Mouse (Mus musculus) cerebellum, adult 2 months (tissue): Measurements from ENCODE around the gene Sox5. TPM values are rescaled to one million over a fixed set of nuclear protein-coding genes. Genes with fewer than 3 reads are reported as not detected.
A peak's percentile ranks its signal among the peaks of the same experiment; 100 is the strongest.

Experiments used
- DNase-seq, 2 experiments: peaks; one replicate each; pipeline ENCODE4 v3.0.0; 2021
- H3K27ac ChIP-seq: fragments of 200-500 bp; 2 replicates; pipeline ENCODE4 v1.5.1; 2012; ENCODE audit warnings: low read length, control low read depth, inconsistent platforms; ENCODE audit not compliant: insufficient read depth
- H3K27me3 ChIP-seq: fragments of 200-500 bp; 2 replicates; pipeline ENCODE4 v1.6.1; 2012; ENCODE audit warnings: inconsistent platforms, mild to moderate bottlenecking, low read length, moderate library complexity; ENCODE audit not compliant: control insufficient read depth, insufficient read depth
- H3K4me1 ChIP-seq: fragments of 200-500 bp; 2 replicates; pipeline ENCODE4 v1.6.1; 2011; ENCODE audit warnings: low read length; ENCODE audit not compliant: control insufficient read depth, insufficient read depth
- H3K4me3 ChIP-seq: fragments of 200-500 bp; replicated peaks from 2 replicates; pipeline ENCODE3; 2011; ENCODE audit warnings: mild to moderate bottlenecking, low read depth, low read length, control low read depth; ENCODE audit not compliant: insufficient read depth
- CTCF ChIP-seq: fragments of 200-500 bp; IDR thresholded peaks from 2 replicates; pipeline ENCODE4 v1.5.1; 2011; ENCODE audit warnings: low read depth, mild to moderate bottlenecking, control low read depth, low read length, moderate library complexity, borderline replicate concordance; ENCODE audit not compliant: insufficient read depth
- POLR2A ChIP-seq: fragments of 200-500 bp; IDR thresholded peaks from 2 replicates; pipeline ENCODE4 v1.6.1; 2011; ENCODE audit warnings: low read length, control low read depth, borderline replicate concordance; ENCODE audit not compliant: insufficient read depth
- WGBS: fragments of 180-500 bp; shearing (Covaris S2); methylation state at CpG from one replicate; pipeline ENCODE4 v1.1.7; 2018; 5-methylcytosine and 5-hydroxymethylcytosine counted together
- polyA plus RNA-seq: library from polyadenylated mRNA; depleted of rRNA; stranded (reverse); fragments of >200 nt; gene quantifications from 2 replicates; pipeline ENCODE4 v1.2.3, GENCODE M21; 2012

Sox5 gene
- polyA plus RNA-seq, 1 experiment, result 13.3 TPM

DNA sequence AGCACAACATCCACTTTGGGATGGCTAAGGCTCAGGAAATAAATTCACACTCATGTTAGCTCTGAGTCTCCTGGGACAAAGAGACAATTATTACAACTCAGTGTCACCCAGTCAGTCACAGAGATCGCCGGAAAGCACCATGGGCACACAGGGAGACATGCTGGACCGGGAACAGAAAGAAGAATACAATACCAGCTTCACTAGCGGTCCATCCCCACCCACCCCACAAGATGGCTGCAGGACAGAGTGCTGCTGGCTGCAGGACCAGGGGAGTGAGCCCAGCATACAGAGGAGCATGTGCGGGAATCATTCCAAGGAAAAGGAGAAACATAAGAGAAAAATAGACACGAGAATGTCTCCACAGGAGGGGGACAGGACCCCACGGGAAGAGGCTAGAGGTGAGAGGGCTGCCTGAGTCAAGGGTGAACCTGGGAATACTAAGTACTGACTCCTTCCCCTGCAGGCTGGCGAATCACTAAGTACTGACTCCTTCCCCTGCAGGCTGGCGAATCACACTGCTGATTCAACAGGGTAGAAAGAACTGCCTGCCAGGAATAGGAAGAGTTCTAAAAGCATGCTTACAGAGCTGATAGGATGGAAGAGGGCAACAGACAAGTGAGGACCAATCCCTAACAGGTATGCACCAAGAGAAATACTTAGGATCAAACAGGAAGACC, 813.9 kb downstream of the Sox5 start:
- H3K27ac ChIP-seq, result no peak overlapping the region
- H3K4me3 ChIP-seq, result no peak overlapping the region
- 34% methylated on average over 9 of the region's 9 CpGs for WGBS
- peak in 1 of 2 experiments; percentile 5 for DNase-seq
- no peaks in the 10 kb centered on the region for H3K27me3 ChIP-seq
- TF ChIP-seq POLR2A (no peak), CTCF (no peak)
- no peaks in the 10 kb centered on the region; the same call in 1 of the 2 replicates for H3K4me1 ChIP-seq

DNA sequence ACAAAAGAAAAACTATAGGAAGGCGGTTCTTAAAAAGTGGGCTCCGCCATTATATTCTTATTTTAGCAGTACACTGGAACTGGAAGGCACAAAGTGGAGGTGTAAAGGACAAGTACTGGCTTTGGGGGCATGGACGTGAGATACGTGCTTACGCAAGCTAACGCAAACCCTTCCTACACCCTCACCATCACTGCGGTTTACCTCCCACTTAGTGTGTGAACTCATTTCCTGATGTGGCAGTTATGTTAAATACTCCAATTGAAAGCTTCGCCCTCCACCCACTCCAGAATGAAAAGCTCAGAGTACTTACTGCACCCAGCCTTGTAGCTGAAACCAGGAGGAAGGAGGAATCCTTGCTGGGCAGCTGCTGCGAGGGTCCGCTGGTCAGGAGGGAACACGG, 821.3 kb downstream of the Sox5 start:
- Histone ChIP-seq H3K4me1 (no peaks in the 10 kb centered on the region), H3K27me3 (no peaks in the 10 kb centered on the region), H3K4me3 (no peak overlapping the region), H3K27ac (no peak overlapping the region)
- TF ChIP-seq POLR2A, result no peak
- TF ChIP-seq CTCF, result no peak
- 95% methylated on average over 11 of the region's 11 CpGs for WGBS
- DNase-seq, result no peak

DNA sequence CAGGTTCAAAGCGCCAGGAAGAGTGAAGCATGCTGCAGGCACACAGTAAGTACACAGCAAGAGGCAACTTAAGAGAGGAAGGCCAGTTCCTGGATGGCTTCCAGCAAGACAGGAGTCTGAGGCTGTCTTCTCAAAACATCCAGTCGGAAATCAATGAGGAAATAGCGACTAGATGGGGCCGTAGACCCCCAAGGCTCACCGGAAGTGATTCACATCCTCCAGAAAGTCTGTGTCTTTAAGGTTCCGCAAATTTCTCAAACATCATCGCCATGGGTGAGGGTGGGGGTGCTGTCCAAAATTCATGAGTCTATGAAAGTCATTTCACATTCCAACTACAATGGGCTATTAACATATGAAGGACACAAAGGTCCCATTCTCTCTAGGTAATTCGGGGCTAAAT, 821.7 kb downstream of the Sox5 start:
- no peak for DNase-seq
- Histone ChIP-seq H3K4me1 (no peaks in the 10 kb centered on the region), H3K27ac (no peak overlapping the region), H3K4me3 (no peak overlapping the region), H3K27me3 (no peaks in the 10 kb centered on the region)
- 84% methylated on average over 8 of the region's 8 CpGs for WGBS
- TF ChIP-seq POLR2A, result no peak
- no peak for TF ChIP-seq CTCF

DNA sequence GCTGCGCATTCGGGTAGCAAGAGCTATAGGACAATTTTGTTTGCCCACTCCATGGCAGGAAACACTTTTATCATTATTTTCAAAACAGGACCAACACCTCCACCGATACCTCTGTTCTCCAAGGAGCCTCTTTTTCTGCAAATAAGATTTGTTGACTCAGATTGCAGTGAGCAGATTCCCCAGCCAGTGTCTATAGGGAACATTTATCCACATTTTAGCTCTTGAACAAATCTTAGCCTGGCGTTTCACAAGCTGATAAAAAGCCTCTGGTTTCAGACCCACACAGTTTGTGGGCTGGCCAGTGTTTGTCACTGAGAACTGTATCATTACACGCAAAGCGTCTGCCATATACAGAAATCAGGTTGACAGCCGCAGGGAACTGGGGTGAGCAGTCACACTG, 823.4 kb downstream of the Sox5 start:
- TF ChIP-seq CTCF (no peak), POLR2A (no peak)

DNA sequence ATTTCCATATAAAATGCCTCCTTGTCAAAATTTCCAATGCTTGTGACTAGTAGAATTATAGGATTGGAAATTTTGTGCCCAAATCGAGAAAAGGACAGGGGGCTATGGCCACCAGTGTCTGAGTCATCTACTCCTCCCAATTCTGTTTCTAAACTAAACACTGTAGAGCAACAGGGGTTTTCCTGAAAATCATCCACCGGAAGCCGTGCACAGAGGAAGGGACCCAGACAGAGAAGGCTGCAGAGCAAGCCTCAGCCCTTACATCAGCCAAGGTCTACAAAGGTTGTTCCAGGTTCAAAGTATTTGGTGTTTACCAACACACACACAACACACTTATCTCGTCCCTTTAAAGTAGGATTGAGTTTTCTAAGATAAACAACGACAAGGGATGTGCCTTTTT, 824.7 kb downstream of the Sox5 start:
- TF ChIP-seq POLR2A (no peak), CTCF (no peak)
- no peak for DNase-seq
- H3K27ac ChIP-seq, result no peak overlapping the region
- no peaks in the 10 kb centered on the region for H3K4me1 ChIP-seq
- H3K4me3 ChIP-seq, result no peak overlapping the region
- H3K27me3 ChIP-seq, result no peaks in the 10 kb centered on the region
- 86% methylated on average over 5 of the region's 5 CpGs for WGBS

More for the DNA sequence above, 823.4 kb downstream of the Sox5 start:
- Histone ChIP-seq H3K27ac (no peak overlapping the region), H3K27me3 (no peaks in the 10 kb centered on the region), H3K4me3 (no peak overlapping the region), H3K4me1 (no peaks in the 10 kb centered on the region)
- 87% methylated on average over 7 of the region's 7 CpGs for WGBS
- no peak for DNase-seq

DNA sequence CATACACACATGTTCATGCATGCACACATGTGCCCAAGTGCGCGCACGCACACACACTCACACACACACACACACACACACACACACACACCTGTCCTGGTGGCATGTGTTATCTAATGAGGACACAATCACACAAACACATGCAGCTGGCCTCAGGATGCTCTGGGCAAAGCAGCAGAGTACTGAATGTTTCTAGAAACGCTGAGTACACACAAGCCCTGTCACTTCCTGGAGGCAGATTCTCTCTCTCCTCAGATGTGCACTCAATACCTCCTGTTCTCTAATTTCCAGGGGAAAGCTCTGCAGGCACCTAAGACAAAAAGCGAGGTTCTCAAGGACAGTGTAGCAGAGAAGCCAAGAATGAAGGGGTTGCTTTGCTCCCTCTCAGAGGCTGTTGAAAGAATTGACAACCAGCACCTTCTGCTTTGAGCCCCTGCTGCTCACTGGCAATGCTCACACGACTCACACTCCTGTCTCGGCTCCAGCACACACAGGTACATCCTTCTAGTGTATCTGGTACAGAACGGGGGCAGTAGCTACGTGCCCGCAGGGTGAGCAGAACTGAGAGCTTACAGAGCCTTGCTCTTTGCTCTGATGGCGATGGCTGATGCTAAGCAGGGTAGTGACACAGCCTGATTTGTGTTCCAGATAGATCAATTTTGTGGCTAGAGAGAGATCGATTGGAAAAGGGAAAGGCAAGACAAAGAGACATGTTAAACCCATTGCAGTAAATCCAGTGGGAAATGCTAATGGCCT, 833.0 kb downstream of the Sox5 start:
- Histone ChIP-seq H3K4me1 (peaks cover 4% of the 10 kb centered on the region), H3K27me3 (no peaks in the 10 kb centered on the region), H3K4me3 (no peak overlapping the region), H3K27ac (no peak overlapping the region)
- 40% methylated on average over 12 of the region's 12 CpGs for WGBS
- TF ChIP-seq CTCF (no peak), POLR2A (no peak)
- no peak for DNase-seq

DNA sequence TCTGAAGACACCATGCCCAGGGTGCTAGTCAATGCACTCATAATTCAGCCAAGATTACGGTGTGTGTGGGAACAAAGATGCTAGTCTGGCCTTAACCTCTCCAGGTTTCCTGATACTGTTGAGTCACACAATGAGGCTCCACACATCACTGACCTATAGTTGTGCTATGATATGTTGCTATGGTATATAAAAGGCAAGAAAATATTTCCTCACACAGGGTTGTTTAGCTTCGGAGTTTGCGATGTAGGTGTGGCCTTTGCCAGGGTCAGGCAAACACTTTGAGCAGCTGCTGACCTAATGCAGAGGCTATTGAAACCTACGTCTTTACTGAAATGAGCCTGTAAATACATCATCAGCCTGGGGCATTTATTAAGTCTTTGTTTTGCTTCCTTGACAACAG, 833.7 kb downstream of the Sox5 start:
- TF ChIP-seq POLR2A (no peak), CTCF (no peak)
- H3K27ac ChIP-seq, result no peak overlapping the region
- H3K27me3 ChIP-seq, result no peaks in the 10 kb centered on the region
- DNase-seq, result no peak
- H3K4me1 ChIP-seq, result peaks cover 4% of the 10 kb centered on the region
- H3K4me3 ChIP-seq, result no peak overlapping the region
- WGBS, result 97% methylated on average over 4 of the region's 4 CpGs

DNA sequence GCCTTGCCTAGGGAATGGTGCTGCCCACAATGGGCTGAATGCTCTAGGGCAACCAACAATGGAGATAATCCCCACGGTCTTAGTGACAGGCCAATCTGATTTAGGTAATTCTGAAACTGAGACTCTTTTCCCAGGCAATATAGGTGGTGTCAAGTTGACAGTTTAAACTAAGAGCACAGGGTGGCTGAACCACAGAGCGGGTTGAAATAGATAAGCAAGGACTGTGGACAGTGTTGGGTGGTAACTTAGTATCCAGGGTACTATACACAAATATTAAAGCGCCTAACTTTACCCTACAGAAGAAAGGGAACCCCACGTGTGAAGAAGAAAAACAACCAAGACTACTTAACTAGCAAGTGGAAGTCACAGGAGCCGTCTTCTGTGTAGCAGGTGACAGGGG, 838.7 kb downstream of the Sox5 start:
- Histone ChIP-seq H3K27ac (no peak overlapping the region), H3K27me3 (no peaks in the 10 kb centered on the region), H3K4me3 (no peak overlapping the region), H3K4me1 (no peaks in the 10 kb centered on the region)
- 97% methylated on average over 5 of the region's 5 CpGs for WGBS
- TF ChIP-seq CTCF, result no peak
- TF ChIP-seq POLR2A, result no peak
- DNase-seq, result no peak
